Mouse (Mus musculus): Measurements from ENCODE around the gene Zfp667. TPM values are rescaled to one million over a fixed set of nuclear protein-coding genes. Genes with fewer than 3 reads are reported as not detected.

The Zfp667 gene
- polyA plus RNA-seq, 1 experiment from 2014 or later, result 16.5 TPM

DNA sequence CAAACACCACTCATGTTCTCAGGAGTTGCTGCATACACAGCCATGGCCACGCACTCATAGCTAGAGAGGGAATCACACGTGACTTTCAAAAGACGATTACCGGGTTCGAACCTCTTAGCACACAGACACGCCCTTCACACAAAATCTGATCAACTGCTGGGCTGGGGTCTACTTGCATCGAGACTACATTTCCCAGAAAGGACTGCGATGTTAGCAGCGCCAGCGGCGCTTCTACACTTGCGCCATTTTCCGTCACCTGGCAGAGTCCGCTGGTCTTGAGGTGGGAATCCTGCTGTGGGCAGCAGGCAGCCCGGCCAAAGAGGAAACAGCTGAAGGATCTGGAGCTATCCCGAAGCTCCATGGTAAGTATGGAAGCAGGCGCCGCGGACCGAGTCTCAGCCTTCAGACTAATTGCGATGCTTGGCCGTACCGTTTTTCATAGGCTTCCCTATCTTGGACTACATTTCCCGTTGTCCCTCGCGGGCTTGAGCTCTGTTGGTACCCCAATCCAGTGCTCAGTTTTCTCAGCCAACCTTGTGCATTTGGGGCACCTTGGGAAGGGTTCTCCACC is 57.2 kb downstream of the Zfp667 start, which contains the start of gene Gm3854:
Gene Gm3854, plus strand, starts transcription at position 259 of the 571 bp plus-strand sequence.
- peak; percentile 93 for ATAC-seq (ENCODE audit: low FRiP score)

DNA sequence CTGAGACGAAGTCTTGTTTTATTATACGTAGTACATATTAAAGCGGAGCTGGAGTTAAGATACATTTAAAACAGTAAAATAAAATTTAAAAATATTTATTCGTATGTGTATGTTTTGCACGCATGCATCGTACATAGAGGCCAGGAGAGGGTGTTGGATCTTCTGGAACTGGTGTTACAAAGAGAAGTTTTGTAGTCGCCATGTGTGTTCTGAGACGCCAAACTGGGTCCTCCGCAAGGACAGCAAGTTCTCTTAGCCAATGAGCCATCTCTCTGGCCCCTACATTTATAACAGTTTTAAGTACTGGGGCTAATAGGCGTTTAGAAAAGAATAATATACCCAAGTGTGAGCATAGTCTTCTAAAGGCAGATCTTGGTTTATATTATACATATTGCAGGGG is 57.7 kb downstream of the Zfp667 start:
- Histone ChIP-seq H3K36me3 (ENCODE audit: control insufficient read depth, insufficient read depth, low read length) (no peaks in the 10 kb centered on the region), H3K27ac (ENCODE audit: low read depth, low read length) (no peak overlapping the region), H3K4me1 (replicated peaks; ENCODE audit: control insufficient read depth, insufficient read depth, low read length) (no peaks in the 10 kb centered on the region), H3K4me2 (replicated peaks; ENCODE audit: low read depth, low read length) (peak overlapping the region; percentile 38), H3K27me3 (ENCODE audit: control insufficient read depth, insufficient read depth, low read length) (no peaks in the 10 kb centered on the region), H3K9ac (ENCODE audit: low read depth, low read length) (no peak overlapping the region), H3K4me3 (ENCODE audit: low read depth, low read length) (peak overlapping the region; percentile 62), H3K9me3 (ENCODE audit: control insufficient read depth, low read length) (no peaks in the 10 kb centered on the region)
- DNase-seq (ENCODE audit: low spot score) (no peak), ATAC-seq (ENCODE audit: low FRiP score) (peak; percentile 44)
- 34% methylated on average over 10 of the region's 10 CpGs for WGBS

More for the DNA sequence above, 57.2 kb downstream of the Zfp667 start, which contains the start of gene Gm3854:
- Histone ChIP-seq H3K36me3 (ENCODE audit: control insufficient read depth, insufficient read depth, low read length) (no peaks in the 10 kb centered on the region), H3K9me3 (ENCODE audit: control insufficient read depth, low read length) (no peaks in the 10 kb centered on the region), H3K4me2 (replicated peaks; ENCODE audit: low read depth, low read length) (peak within 1 kb of the TSS; percentile 38), H3K27me3 (ENCODE audit: control insufficient read depth, insufficient read depth, low read length) (no peaks in the 10 kb centered on the region), H3K4me3 (ENCODE audit: low read depth, low read length) (peak within 1 kb of the TSS; percentile 62), H3K27ac (ENCODE audit: low read depth, low read length) (no peak within 1 kb of the TSS), H3K9ac (ENCODE audit: low read depth, low read length) (peak within 1 kb of the TSS; percentile 63), H3K4me1 (replicated peaks; ENCODE audit: control insufficient read depth, insufficient read depth, low read length) (no peaks in the 10 kb centered on the region)
- WGBS, result under 1% methylated on average over 26 of the region's 26 CpGs
- peak; percentile 84 for DNase-seq (ENCODE audit: low spot score)

Other genes starting within 250 kb of the Zfp667 start
- gene Nlrp4c, start 241.4 kb upstream of the Zfp667 start, polyA plus RNA-seq (2014; fragmentation: Nextera tagmentation; extraction: Ambion mirVana), result 0.14 TPM in 1 of 2 replicates, not detected in the other
- gene Zfp787, start 130.6 kb upstream of the Zfp667 start, polyA plus RNA-seq (2014; fragmentation: Nextera tagmentation; extraction: Ambion mirVana), result 11.3 and 13.0 TPM in 2 replicates
- 67.9 and 73.1 TPM in 2 replicates for gene Zfp444, start 114.4 kb upstream of the Zfp667 start, polyA plus RNA-seq (2014; fragmentation: Nextera tagmentation; extraction: Ambion mirVana)
- not detected in 2 replicates for gene Galp, start 89.5 kb upstream of the Zfp667 start, polyA plus RNA-seq (2014; fragmentation: Nextera tagmentation; extraction: Ambion mirVana)
- not detected in 2 replicates for gene Zscan5b, start 64.3 kb upstream of the Zfp667 start, polyA plus RNA-seq (2014; fragmentation: Nextera tagmentation; extraction: Ambion mirVana)
- gene Epp13, start 33.9 kb upstream of the Zfp667 start, polyA plus RNA-seq (2014; fragmentation: Nextera tagmentation; extraction: Ambion mirVana), result not detected in 2 replicates
- 8.5 and 10.3 TPM in 2 replicates for gene Zfp583, start 44.7 kb downstream of the Zfp667 start, polyA plus RNA-seq (2014; fragmentation: Nextera tagmentation; extraction: Ambion mirVana)
- 2.5 and 3.7 TPM in 2 replicates for gene Gm3854, start 57.2 kb downstream of the Zfp667 start, polyA plus RNA-seq (2014; fragmentation: Nextera tagmentation; extraction: Ambion mirVana)
- 3.4 and 3.5 TPM in 2 replicates for gene Zfp78, start 76.7 kb downstream of the Zfp667 start, polyA plus RNA-seq (2014; fragmentation: Nextera tagmentation; extraction: Ambion mirVana)
- 14.2 and 15.3 TPM in 2 replicates for gene Zfp28, start 96.7 kb downstream of the Zfp667 start, polyA plus RNA-seq (2014; fragmentation: Nextera tagmentation; extraction: Ambion mirVana)
- gene Smim17, start 112.1 kb downstream of the Zfp667 start, polyA plus RNA-seq (2014; fragmentation: Nextera tagmentation; extraction: Ambion mirVana), result 0.76 and 0.78 TPM in 2 replicates
- not detected in 2 replicates for gene Gm20715, start 123.7 kb downstream of the Zfp667 start, polyA plus RNA-seq (2014; fragmentation: Nextera tagmentation; extraction: Ambion mirVana)
- gene Olfr1344, start 152.1 kb downstream of the Zfp667 start, polyA plus RNA-seq (2014; fragmentation: Nextera tagmentation; extraction: Ambion mirVana), result not detected in 2 replicates
- gene Olfr1336, start 169.6 kb downstream of the Zfp667 start, polyA plus RNA-seq (2014; fragmentation: Nextera tagmentation; extraction: Ambion mirVana), result 0.03 TPM in 1 of 2 replicates, not detected in the other
- gene Olfr1346, start 180.5 kb downstream of the Zfp667 start, polyA plus RNA-seq (2014; fragmentation: Nextera tagmentation; extraction: Ambion mirVana), result not detected in 2 replicates
- gene Olfr5, start 200.4 kb downstream of the Zfp667 start, polyA plus RNA-seq (2014; fragmentation: Nextera tagmentation; extraction: Ambion mirVana), result not detected in 2 replicates
- not detected in 2 replicates for gene Olfr1347, start 213.2 kb downstream of the Zfp667 start, polyA plus RNA-seq (2014; fragmentation: Nextera tagmentation; extraction: Ambion mirVana)
- not detected in 2 replicates for gene Olfr1348, start 222.2 kb downstream of the Zfp667 start, polyA plus RNA-seq (2014; fragmentation: Nextera tagmentation; extraction: Ambion mirVana)
- not detected in 2 replicates for gene Olfr1349, start 236.4 kb downstream of the Zfp667 start, polyA plus RNA-seq (2014; fragmentation: Nextera tagmentation; extraction: Ambion mirVana)